Mouse (Mus musculus): ENCODE measurements at regions not wholly inside any gene's neighbourhood (a gene's known extent, or its start where the extent isn't known, plus 50 kb on each side); places are given as distances from the start of the nearest gene placed in this dataset.

GRCm38 (mm10) chr13:75542946-75543327, 163.6 kb upstream of the Ell2 start:
- TF ChIP-seq CTCF (IDR thresholded peaks at IDR 0.05; ENCODE audit: borderline replicate concordance, extremely low read depth, insufficient read depth, insufficient read length) (no peak), POLR2A (IDR thresholded peaks at IDR 0.05; ENCODE audit: borderline replicate concordance, extremely low read depth, insufficient read depth, insufficient read length, poor library complexity, severe bottlenecking) (no peak)

Data from brain, embryonic 14.5 days (tissue).